Mouse (Mus musculus): ENCODE results near the gene Caln1.

Caln1 gene

GRCm38 (mm10) chr5:130688385-130689138, 319.3 kb downstream of the Caln1 start:
- no peak for DNase-seq (ENCODE audit: low read depth, low spot score)

DNA sequence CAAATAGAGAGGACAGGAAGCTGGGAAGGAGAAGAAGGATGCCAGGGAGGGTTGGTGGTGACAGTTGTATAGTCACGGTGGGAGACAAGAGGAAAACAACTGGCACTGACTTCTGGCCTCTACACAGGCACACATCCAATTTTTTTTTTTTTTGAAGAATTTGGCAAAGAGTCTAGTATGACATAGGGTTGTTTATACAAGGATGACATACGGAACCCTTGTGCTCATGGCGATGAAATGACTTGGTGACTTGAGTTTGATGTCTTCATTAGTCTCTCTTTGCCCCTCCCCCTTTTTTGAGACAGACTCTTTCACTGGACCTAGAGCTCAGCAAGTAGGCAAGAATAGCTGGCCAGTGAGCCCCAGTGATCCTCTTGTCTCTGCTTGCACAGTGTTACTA, 322.1 kb downstream of the Caln1 start:
- DNase-seq (ENCODE audit: low read depth, low spot score), result no peak

DNA sequence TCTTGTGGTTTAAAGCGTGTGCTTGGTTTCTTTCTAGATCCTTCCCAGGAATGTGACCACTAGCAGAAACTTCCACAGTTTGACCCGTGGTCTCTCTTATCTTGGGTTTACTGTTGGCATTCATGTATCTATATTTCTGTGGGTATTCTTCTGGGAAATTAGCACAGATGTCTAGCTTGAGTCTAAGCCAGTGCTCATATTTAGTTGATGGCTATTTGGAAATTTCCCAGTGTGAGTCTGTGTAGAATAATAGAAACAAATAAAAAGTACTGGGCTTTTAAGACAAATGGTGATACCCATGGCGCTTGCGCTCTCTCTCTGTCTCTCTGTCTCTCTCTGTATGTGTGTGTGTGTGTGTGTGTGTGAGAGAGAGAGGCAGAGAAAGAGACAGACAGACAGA, 330.2 kb downstream of the Caln1 start:
- DNase-seq (ENCODE audit: low read depth, low spot score), result no peak

GRCm38 (mm10) chr5:130701777-130702176, 332.5 kb downstream of the Caln1 start:
- no peak for DNase-seq (ENCODE audit: low read depth, low spot score)

DNA sequence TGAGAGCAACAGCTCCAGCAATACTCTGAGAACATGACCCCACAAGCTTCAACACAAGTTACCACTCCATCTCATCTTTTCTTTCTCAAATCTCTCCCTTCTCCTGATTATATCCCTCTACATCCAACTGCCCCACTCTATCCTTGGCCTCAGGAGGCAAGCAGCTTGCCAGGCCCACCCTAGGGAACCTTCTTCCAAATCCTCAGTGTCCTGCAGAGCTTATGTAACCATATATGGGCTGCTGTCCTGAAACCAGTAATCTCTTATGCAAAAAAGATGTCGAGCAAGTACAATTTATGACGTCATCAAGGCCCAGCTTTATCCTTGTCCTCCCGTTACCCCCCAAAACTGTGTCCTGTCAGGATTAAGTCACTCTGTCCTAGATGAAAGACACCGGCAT, 333.1 kb downstream of the Caln1 start:
- no peak for DNase-seq (ENCODE audit: low read depth, low spot score)

DNA sequence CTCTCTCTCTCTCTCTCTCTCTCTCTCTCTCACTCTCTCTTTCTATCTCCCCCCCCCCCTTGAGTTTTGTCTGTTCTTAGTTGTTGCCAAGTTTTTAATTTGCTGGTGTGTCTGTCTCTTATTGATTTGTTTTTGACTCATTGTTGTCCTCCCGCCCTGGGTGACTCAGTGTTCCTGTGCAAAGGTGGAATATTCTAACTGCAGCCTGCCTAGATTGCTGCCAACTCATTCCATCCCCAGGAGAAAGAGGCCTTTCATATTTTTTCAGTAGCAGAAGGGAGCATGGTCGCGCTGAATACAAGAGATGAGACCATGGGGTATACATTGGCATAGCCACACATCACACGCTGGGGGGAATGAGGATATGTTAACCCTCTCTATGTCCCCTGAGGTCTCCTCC, 335.6 kb downstream of the Caln1 start:
- DNase-seq (ENCODE audit: low read depth, low spot score), result no peak

- DNase-seq (ENCODE audit: low read depth, low spot score), result no peak
These were observed 337.1 kb downstream of the Caln1 start for GRCm38 (mm10) chr5:130706202-130706855.

DNA sequence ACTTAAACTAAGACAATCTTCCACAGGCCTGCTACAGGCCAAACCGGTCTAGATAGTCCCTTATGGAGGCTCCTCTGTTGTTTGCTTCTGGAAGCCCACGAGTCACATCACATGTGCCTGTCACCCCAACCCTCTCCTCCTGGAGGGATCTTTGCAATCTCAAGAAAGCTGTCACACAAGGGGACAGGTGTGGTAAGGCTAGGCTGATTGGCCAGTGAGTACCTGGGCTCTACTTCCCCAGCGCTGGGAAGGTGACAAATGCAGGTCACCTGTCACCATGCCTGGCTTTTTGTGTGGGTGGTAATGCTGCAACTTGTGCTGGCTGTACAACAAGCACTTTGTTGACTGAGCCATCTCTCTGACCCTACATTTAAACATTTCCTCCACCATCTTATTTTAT, 338.5 kb downstream of the Caln1 start:
- no peak for DNase-seq (ENCODE audit: low read depth, low spot score)

DNA sequence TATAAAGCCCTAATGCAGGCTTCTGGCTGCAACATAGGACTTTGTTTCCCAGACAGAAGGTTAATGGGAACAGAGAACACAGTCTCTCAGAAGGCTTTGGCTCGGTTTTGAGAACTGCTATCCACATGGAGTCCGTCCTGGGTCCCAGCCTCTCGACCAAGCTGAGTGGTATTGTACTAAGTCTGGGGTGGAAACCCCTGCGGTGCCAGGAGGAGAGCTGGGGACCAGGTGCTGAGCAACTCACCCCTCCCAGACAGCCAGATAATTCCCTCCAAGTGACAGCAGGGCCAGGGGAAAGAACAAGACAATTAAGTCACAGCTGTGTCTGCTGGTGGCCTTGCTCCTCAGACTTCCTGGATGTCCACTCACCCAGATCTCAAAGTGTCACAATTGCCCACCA, 339.4 kb downstream of the Caln1 start:
- DNase-seq (ENCODE audit: low read depth, low spot score), result no peak

- DNase-seq (ENCODE audit: low read depth, low spot score), result no peak
These were observed 342.4 kb downstream of the Caln1 start for GRCm38 (mm10) chr5:130711643-130712042.

GRCm38 (mm10) chr5:130712281-130712680, 343.0 kb downstream of the Caln1 start:
- no peak for DNase-seq (ENCODE audit: low read depth, low spot score)

GRCm38 (mm10) chr5:130715181-130715580, 345.9 kb downstream of the Caln1 start:
- no peak for DNase-seq (ENCODE audit: low read depth, low spot score)

- no peak for DNase-seq (ENCODE audit: low read depth, low spot score)
These were observed 349.1 kb downstream of the Caln1 start for GRCm38 (mm10) chr5:130718385-130718784.

- no peak for DNase-seq (ENCODE audit: low read depth, low spot score)
These were observed 372.9 kb downstream of the Caln1 start for GRCm38 (mm10) chr5:130742171-130742570.

DNA sequence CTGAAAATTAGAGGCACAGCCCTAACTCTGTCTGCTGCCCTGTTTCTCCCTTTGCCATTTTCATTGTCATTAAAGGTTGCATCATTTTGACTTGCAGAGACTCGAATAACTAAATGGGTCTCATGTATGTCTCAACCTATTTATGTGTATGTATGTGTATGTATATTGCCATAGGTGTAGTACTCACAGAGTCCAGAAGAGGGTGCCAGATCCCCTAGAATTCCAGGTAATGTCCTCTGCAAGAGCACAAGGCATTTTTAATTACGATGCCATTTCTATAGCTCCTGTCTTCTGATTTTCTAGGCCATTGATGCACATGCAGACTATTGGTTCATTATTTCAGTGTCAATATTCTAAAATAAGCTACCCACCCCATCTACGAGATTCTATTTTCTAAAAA, 388.3 kb downstream of the Caln1 start:
- DNase-seq (ENCODE audit: low read depth, low spot score), result no peak

DNA sequence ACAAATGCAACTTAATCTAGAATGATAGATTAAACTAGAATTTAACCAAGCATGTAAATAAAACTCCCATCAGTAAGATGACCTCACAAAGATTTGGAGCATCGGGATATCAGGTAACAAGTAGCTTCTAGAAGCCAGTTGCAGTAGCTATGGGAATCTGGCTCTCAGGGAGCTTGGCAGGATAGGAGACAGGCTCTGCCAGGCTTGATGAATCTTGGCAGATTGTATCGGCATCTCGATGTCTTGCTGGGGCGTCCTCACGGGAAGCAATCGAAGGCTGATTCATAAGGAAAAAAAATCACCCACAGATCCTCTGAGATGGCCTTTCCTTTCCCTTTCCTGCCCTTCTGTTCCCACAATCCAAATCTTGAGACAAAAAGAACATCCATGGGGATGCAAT, 396.5 kb downstream of the Caln1 start:
- no peak for DNase-seq (ENCODE audit: low read depth, low spot score)

DNA sequence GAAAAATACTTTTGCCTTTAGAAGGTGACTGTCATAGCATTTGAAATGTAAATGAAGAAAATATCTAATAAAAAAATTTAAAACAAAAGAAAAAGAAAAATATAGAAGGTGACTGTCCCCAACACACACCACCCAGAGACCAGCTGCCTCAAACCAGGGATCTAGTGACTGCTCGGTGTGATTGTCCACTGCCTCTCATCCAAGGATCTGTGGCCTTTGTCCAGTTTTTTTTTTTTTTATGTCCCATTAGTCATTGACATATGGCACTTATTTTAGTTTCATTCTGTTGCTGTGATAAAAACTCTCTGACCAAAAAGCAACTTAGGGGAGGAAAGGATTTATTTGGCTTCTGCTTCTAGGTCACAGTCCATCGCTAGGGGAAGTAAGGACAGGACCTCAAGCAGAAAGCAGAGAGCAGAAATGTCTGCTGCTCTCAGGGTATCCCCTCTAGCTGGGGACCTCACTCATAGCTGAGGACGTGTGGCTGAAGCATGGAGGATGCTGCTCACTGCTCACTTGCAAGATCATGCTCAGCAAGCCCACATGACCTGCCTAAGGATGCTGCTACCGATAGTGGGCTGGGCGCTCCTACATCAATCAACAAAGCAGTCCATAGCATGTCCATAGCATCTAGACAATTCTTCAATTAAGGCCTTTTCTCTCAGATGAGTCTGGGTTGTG, 401.9 kb downstream of the Caln1 start:
- no peak for DNase-seq (ENCODE audit: low read depth, low spot score)

DNA sequence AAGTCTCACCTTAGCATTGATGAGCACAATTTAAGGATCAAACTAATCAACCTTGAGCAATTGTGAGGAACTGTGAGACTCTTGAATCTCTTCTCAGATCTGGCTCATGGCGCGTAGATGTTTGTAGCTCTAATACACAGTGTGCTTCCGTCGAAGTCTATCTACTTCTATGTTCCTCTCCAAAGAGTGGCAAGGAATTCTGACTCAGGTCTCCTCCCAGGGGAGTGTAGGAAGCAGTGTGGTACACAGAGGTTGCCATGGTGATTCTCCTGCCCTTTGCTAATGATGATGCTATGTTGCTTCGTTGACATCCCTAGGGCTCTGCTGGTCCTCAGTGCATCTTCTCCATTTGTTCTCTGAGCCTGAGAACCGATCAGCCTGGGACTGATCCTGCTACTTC, 403.2 kb downstream of the Caln1 start:
- no peak for DNase-seq (ENCODE audit: low read depth, low spot score)

DNA sequence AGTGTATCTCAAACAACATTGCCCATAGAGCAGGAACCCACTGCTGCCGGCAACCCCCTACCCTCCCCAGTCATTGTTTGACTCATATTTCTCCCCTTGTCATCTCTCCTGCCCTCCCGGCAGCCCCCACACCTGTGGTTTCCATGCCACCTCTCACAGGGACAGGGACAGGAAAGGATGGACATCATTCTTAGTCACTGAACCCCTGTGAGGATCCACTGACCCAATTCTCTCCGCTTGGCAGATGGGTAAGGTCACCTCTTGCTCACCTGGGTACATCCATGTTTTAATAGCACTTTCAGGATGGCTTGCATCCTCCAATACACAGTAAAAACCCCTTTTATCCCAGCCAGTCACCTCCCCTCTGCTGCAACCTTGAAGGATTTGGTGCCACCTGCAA, 405.7 kb downstream of the Caln1 start:
- no peak for DNase-seq (ENCODE audit: low read depth, low spot score)

GRCm38 (mm10) chr5:130792755-130793452, 423.6 kb downstream of the Caln1 start:
- DNase-seq (ENCODE audit: low read depth, low spot score), result no peak

DNA sequence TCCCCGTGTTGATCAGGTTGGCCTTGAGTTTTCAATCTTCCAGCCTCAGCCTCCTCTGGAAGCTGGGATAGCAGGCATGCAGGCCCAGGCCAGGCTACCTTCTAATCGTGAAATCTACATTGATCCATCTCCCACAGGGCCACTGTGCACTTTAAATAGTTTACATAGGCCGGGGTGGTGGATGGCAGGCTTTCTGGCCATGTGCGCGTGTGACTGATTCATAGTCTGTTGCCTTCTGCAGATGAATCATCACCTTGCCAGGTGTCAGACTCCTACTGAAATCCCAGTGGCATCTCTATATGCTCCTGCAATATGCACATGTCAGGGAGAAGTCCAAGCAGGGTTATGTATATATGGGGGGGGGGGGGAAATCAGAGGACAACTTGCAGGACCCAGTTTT, 428.5 kb downstream of the Caln1 start:
- DNase-seq (ENCODE audit: low read depth, low spot score), result no peak

DNA sequence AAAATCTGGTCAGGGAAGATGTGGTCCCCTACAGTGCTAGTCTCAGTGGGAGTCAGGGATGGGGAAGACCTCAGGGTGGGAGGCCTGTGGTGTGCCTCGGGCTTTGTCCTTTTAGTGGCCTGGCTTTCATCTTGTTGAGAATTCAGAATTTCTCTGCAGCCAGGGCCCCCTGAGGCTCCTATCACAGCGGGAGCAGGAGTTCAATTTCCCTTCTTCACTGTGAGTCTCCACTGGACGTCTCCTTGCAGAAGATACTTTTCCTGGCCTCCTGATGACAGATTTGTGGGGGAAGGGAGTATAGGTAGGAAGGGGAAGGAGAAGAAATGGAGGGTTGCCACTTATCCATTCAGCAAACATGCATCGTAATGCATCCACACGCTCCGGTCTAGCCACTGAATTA, 441.1 kb downstream of the Caln1 start:
- no peak for DNase-seq (ENCODE audit: low read depth, low spot score)

Data from retina, adult 2 months (tissue).